Mouse (Mus musculus) limb, embryonic 14.5 days (tissue): ENCODE data around the gene Cggbp1. TPM values are rescaled to one million over a fixed set of nuclear protein-coding genes. Genes with fewer than 3 reads are reported as not detected.

ENCODE experiments used
- ATAC-seq: fragments of 200-750 bp; cut with Nextera tagmentation; 2 replicates; pipeline ENCODE4 v1.8.0; 2017; ENCODE audit warnings: low read depth, moderate number of reproducible peaks, moderate TSS enrichment; ENCODE audit not compliant: low FRiP score
- DNase-seq: peaks from one replicate; pipeline ENCODE4 v3.0.0-alpha.2; 2015; ENCODE audit warnings: low spot score
- H3K27ac ChIP-seq: fragments of 300-500 bp; sonication (generic); replicated peaks from 2 replicates; pipeline ENCODE4 v1.5.1; 2014; ENCODE audit warnings: low read depth, mild to moderate bottlenecking, low read length, moderate library complexity, mixed read lengths
- H3K27me3 ChIP-seq: fragments of 300-500 bp; sonication (generic); 2 replicates; pipeline ENCODE4 v1.6.1; 2014; ENCODE audit warnings: low read length, mixed read lengths; ENCODE audit not compliant: control insufficient read depth, insufficient read depth
- H3K36me3 ChIP-seq: fragments of 300-500 bp; sonication (generic); 2 replicates; pipeline ENCODE4 v1.6.1; 2014; ENCODE audit warnings: mild to moderate bottlenecking, low read length, moderate library complexity, mixed read lengths; ENCODE audit not compliant: control insufficient read depth, insufficient read depth
- H3K4me1 ChIP-seq: fragments of 300-500 bp; sonication (generic); 2 replicates; pipeline ENCODE4 v1.6.1; 2014; ENCODE audit warnings: antibody characterized with exemption, low read length, mixed read lengths; ENCODE audit not compliant: control insufficient read depth, insufficient read depth
- H3K4me2 ChIP-seq: fragments of 300-500 bp; sonication (generic); replicated peaks from 2 replicates; pipeline ENCODE4 v1.6.1; 2014; ENCODE audit warnings: low read depth, mild to moderate bottlenecking, low read length, moderate library complexity; ENCODE audit not compliant: severe bottlenecking
- H3K4me3 ChIP-seq: fragments of 300-500 bp; sonication (generic); replicated peaks from 2 replicates; pipeline ENCODE4 v1.5.1; 2014; ENCODE audit warnings: low read length
- H3K9ac ChIP-seq: fragments of 300-500 bp; sonication (generic); 2 replicates; pipeline ENCODE4 v1.6.1; 2014; ENCODE audit warnings: mild to moderate bottlenecking, low read depth, low read length, moderate library complexity; ENCODE audit not compliant: severe bottlenecking
- H3K9me3 ChIP-seq: fragments of 300-500 bp; sonication (generic); 2 replicates; pipeline ENCODE4 v1.6.1; 2016; ENCODE audit warnings: low read length; ENCODE audit not compliant: control insufficient read depth
- POLR2A ChIP-seq: fragments of 200-500 bp; IDR thresholded peaks from 2 replicates; pipeline ENCODE4 v1.8.0; 2012; ENCODE audit warnings: inconsistent platforms, mild to moderate bottlenecking, moderate library complexity, borderline replicate concordance; ENCODE audit not compliant: insufficient read depth, insufficient read length; ENCODE audit errors: extremely low read depth
- WGBS: fragments of 180-500 bp; shearing (Covaris S2); extraction: QIAGEN DNeasy Blood & Tissue Kit; methylation state at CpG from one replicate; pipeline ENCODE4 v1.1.7; 2014; 5-methylcytosine and 5-hydroxymethylcytosine counted together
- polyA plus RNA-seq, 2 experiments: library from polyadenylated mRNA; depleted of rRNA in 1 of 2; stranded (reverse) in 1 of 2; unstranded in 1 of 2; fragments of >200 nt; fragmentation: Nextera tagmentation in 1 of 2; extraction: Ambion mirVana in 1 of 2; gene quantifications; 2 replicates each; pipeline versions ENCODE4 v1.2.1 to v1.2.3; 2012 to 2014

The Cggbp1 gene
- polyA plus RNA-seq, 2 experiments: 48.4 to 102 TPM

GRCm38 (mm10) chr16:64908747-64909146 is 57.0 kb downstream of the Cggbp1 start:
- Histone ChIP-seq H3K4me3 (no peak overlapping the region), H3K36me3 (no peaks in the 10 kb centered on the region), H3K27me3 (no peaks in the 10 kb centered on the region), H3K9ac (no peak overlapping the region), H3K4me1 (no peaks in the 10 kb centered on the region), H3K4me2 (no peak overlapping the region), H3K27ac (no peak overlapping the region), H3K9me3 (no peaks in the 10 kb centered on the region)
- DNase-seq (no peak), ATAC-seq (no peak)
- TF ChIP-seq POLR2A: no peak
- 76% methylated on average over 10 of the region's 10 CpGs for WGBS

Other genes starting within 250 kb of the Cggbp1 start
- 0.04 TPM in 1 of 2 replicates, not detected in the other for gene Csnka2ip, start 249.6 kb upstream of the Cggbp1 start, polyA plus RNA-seq (2012; rRNA removed)
- not detected in 2 replicates for gene Csnka2ip, start 249.6 kb upstream of the Cggbp1 start, polyA plus RNA-seq (2014; fragmentation: Nextera tagmentation; extraction: Ambion mirVana)
- gene 4930453N24Rik, start 80.8 kb upstream of the Cggbp1 start, polyA plus RNA-seq (2012; rRNA removed): 12.2 and 16.9 TPM in 2 replicates
- 28.6 and 29.8 TPM in 2 replicates for gene 4930453N24Rik, start 80.8 kb upstream of the Cggbp1 start, polyA plus RNA-seq (2014; fragmentation: Nextera tagmentation; extraction: Ambion mirVana)
- gene Zfp654, start 344 bp upstream of the Cggbp1 start, polyA plus RNA-seq (2012; rRNA removed): 7.0 and 8.1 TPM in 2 replicates
- 8.0 and 8.6 TPM in 2 replicates for gene Zfp654, start 344 bp upstream of the Cggbp1 start, polyA plus RNA-seq (2014; fragmentation: Nextera tagmentation; extraction: Ambion mirVana)